Mouse (Mus musculus) thymus, adult 2 months (tissue): ENCODE data around the gene Dnajc7. TPM values are rescaled to one million over a fixed set of nuclear protein-coding genes. Genes with fewer than 3 reads are reported as not detected.

Source experiments
- DNase-seq: peaks from one replicate; pipeline ENCODE4 v3.0.0; 2021
- H3K27ac ChIP-seq: fragments of 200-500 bp; 2 replicates; pipeline ENCODE4 v1.5.1; 2012; ENCODE audit warnings: low read length, control low read depth; ENCODE audit not compliant: control insufficient read depth, insufficient read depth
- H3K27me3 ChIP-seq: fragments of 200-500 bp; 2 replicates; pipeline ENCODE4 v1.6.1; 2012; ENCODE audit warnings: mild to moderate bottlenecking, low read length, moderate library complexity, mixed read lengths; ENCODE audit not compliant: control insufficient read depth, insufficient read depth
- H3K36me3 ChIP-seq: fragments of 200-500 bp; 2 replicates; pipeline ENCODE4 v1.6.1; 2012; ENCODE audit warnings: mild to moderate bottlenecking, low read length, moderate library complexity; ENCODE audit not compliant: control insufficient read depth, insufficient read depth
- H3K4me1 ChIP-seq: fragments of 200-500 bp; replicated peaks from 2 replicates; pipeline ENCODE4 v1.6.1; 2012; ENCODE audit warnings: low read length; ENCODE audit not compliant: control insufficient read depth, insufficient read depth
- H3K4me3 ChIP-seq: fragments of 200-500 bp; 2 replicates; pipeline ENCODE4 v1.5.1; 2012; ENCODE audit warnings: mild to moderate bottlenecking, low read length, control low read depth, moderate library complexity; ENCODE audit not compliant: control insufficient read depth, insufficient read depth
- CTCF ChIP-seq: fragments of 200-500 bp; IDR thresholded peaks from 2 replicates; pipeline ENCODE4 v1.5.1; 2012; ENCODE audit warnings: mild to moderate bottlenecking, control low read depth, low read length, moderate library complexity, borderline replicate concordance; ENCODE audit not compliant: control insufficient read depth, poor library complexity, insufficient read depth; ENCODE audit errors: extremely low read depth
- POLR2A ChIP-seq: fragments of 200-500 bp; IDR thresholded peaks from 2 replicates; pipeline ENCODE4 v1.6.1; 2012; ENCODE audit warnings: mild to moderate bottlenecking, low read length, control low read depth, moderate library complexity; ENCODE audit not compliant: control insufficient read depth, poor library complexity, insufficient read depth; ENCODE audit errors: extremely low read depth
- WGBS: fragments of 180-500 bp; shearing (Covaris S2); methylation state at CpG from one replicate; pipeline ENCODE4 v1.1.7; 2018; 5-methylcytosine and 5-hydroxymethylcytosine counted together
- polyA plus RNA-seq: library from polyadenylated mRNA; depleted of rRNA; stranded (reverse); fragments of >200 nt; gene quantifications from 2 replicates; pipeline ENCODE4 v1.2.3, GENCODE M21; 2012

Dnajc7 gene
- polyA plus RNA-seq, 1 experiment, result 110 TPM

GRCm38 (mm10) chr11:100561748-100562147 is 58.2 kb downstream of the Dnajc7 start:
- H3K36me3 ChIP-seq, result no peaks in the 10 kb centered on the region
- H3K4me1 ChIP-seq, result no peaks in the 10 kb centered on the region
- 80% methylated on average over 5 of the region's 5 CpGs for WGBS
- no peak overlapping the region for H3K27ac ChIP-seq
- no peak for TF ChIP-seq POLR2A
- no peak for TF ChIP-seq CTCF
- no peaks in the 10 kb centered on the region for H3K27me3 ChIP-seq
- no peak overlapping the region for H3K4me3 ChIP-seq
- DNase-seq, result no peak

DNA sequence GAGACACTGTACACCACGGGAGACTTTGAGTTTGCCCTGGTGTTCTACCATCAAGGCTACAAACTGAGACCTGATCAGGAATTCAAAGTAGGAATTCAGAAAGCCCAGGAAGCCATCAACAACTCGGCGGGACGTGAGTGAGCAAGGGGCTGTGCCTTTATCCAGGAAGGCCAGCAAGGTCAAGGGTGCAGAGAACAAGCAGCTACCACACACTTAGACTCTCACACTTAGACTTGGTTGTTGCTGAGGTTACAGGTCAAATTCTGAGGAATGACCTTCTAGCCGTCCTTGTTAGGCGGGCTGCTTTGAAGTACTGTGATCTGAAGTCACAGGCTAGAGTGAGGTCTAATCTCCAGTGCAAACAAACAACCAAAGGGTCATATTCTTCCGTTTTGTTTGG is 60.5 kb downstream of the Dnajc7 start:
- Histone ChIP-seq H3K36me3 (no peaks in the 10 kb centered on the region), H3K4me3 (no peak overlapping the region), H3K27me3 (no peaks in the 10 kb centered on the region), H3K4me1 (no peaks in the 10 kb centered on the region; the same call in 1 of the 2 replicates), H3K27ac (no peak overlapping the region)
- WGBS, result 90% methylated on average over 7 of the region's 7 CpGs
- TF ChIP-seq CTCF (no peak), POLR2A (no peak)
- no peak for DNase-seq

GRCm38 (mm10) chr11:100557563-100557962 is 62.4 kb downstream of the Dnajc7 start:
- H3K27ac ChIP-seq, result no peak overlapping the region
- no peak overlapping the region for H3K4me3 ChIP-seq
- no peaks in the 10 kb centered on the region; the same call in 1 of the 2 replicates for H3K4me1 ChIP-seq
- H3K27me3 ChIP-seq, result no peaks in the 10 kb centered on the region
- 93% methylated on average over 3 of the region's 3 CpGs for WGBS
- DNase-seq, result no peak
- no peak for TF ChIP-seq CTCF
- no peak for TF ChIP-seq POLR2A
- no peaks in the 10 kb centered on the region for H3K36me3 ChIP-seq

GRCm38 (mm10) chr11:100555583-100555982 is 64.4 kb downstream of the Dnajc7 start:
- no peak for TF ChIP-seq POLR2A
- TF ChIP-seq CTCF, result no peak
- Histone ChIP-seq H3K27me3 (no peaks in the 10 kb centered on the region), H3K27ac (no peak overlapping the region), H3K36me3 (no peaks in the 10 kb centered on the region), H3K4me1 (no peaks in the 10 kb centered on the region; the same call in 1 of the 2 replicates), H3K4me3 (no peak overlapping the region)
- 15% methylated on average over 11 of the region's 11 CpGs for WGBS
- DNase-seq, result peak; percentile 74

DNA sequence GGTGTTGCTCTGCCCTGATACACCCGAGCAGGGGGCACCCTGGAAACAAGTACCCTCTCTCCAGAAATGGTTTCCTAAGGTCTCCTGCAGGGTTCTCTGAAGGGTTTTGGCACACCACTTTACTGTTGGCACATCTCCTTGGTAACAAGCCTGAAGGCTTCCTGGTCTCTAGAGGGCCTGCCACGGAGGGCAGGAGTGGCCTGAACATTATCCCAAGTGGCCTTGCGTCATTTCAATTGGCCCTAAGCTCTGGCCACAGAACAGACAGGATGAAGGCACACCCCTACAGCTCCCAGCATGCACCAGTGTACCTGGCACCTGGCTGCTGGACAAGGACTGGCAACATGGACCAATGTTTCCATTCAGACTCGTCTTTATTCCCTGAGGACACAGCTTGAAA is 67.1 kb downstream of the Dnajc7 start:
- no peak for TF ChIP-seq CTCF
- no peak for TF ChIP-seq POLR2A
- DNase-seq, result no peak
- no peak overlapping the region for H3K4me3 ChIP-seq
- 93% methylated on average over 4 of the region's 4 CpGs for WGBS
- H3K27me3 ChIP-seq, result no peaks in the 10 kb centered on the region
- no peak overlapping the region for H3K27ac ChIP-seq
- H3K36me3 ChIP-seq, result no peaks in the 10 kb centered on the region
- H3K4me1 ChIP-seq, result no peaks in the 10 kb centered on the region; the same call in 1 of the 2 replicates

DNA sequence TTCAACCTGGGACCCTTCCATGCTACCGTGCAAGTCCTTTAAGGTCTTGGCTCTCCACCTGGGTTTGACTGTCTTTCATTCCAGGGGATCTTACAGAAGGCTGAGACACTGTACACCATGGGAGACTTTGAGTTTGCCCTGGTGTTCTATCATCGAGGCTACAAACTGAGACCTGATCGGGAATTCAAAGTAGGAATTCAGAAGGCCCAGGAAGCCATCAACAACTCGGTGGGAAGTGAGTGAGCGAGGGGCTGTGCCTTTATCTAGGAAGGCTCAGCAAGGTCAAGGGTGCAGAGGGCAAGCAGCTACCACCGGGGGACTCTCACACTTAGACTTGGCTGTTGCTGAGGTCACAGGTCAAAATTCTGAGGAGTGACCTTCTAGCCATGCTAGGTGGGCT is 69.9 kb downstream of the Dnajc7 start:
- Histone ChIP-seq H3K27me3 (no peaks in the 10 kb centered on the region), H3K27ac (no peak overlapping the region), H3K36me3 (no peaks in the 10 kb centered on the region), H3K4me1 (peaks cover 10% of the 10 kb centered on the region), H3K4me3 (no peak overlapping the region)
- TF ChIP-seq POLR2A (no peak), CTCF (no peak)
- DNase-seq, result no peak
- WGBS, result 90% methylated on average over 6 of the region's 6 CpGs

GRCm38 (mm10) chr11:100549466-100549865 is 70.5 kb downstream of the Dnajc7 start:
- Histone ChIP-seq H3K4me3 (no peak overlapping the region), H3K27me3 (no peaks in the 10 kb centered on the region), H3K36me3 (no peaks in the 10 kb centered on the region), H3K4me1 (peaks cover 10% of the 10 kb centered on the region), H3K27ac (no peak overlapping the region)
- WGBS, result 95% methylated on average over 8 of the region's 8 CpGs
- TF ChIP-seq CTCF (no peak), POLR2A (no peak)
- no peak for DNase-seq
